Mouse (Mus musculus): ENCODE data around the gene Carm1. TPM values are rescaled to one million over a fixed set of nuclear protein-coding genes. Genes with fewer than 3 reads are reported as not detected.

Carm1 gene
- polyA plus RNA-seq, 1 experiment = 47.7 TPM

- no peak for DNase-seq
- no peaks in the 10 kb centered on the region for H3K27me3 ChIP-seq (replicated peaks; ENCODE audit: control insufficient read depth, insufficient read depth, low read length)
- TF ChIP-seq CTCF (conservative IDR thresholded peaks at IDR 0.05; ENCODE audit: insufficient read depth, insufficient read length, low read depth, low read length) (peak; percentile 45), POLR2A (IDR thresholded peaks at IDR 0.05; ENCODE audit: low read depth, low read length) (no peak)
- H3K36me3 ChIP-seq (ENCODE audit: control insufficient read depth, insufficient read depth, low read length) = no peaks in the 10 kb centered on the region
- 0 out of 2 replicates have a peak, but pooled peaks cover 3% of the 10 kb centered on the region for H3K4me1 ChIP-seq (ENCODE audit: control insufficient read depth, insufficient read depth, low read length)
- H3K27ac ChIP-seq (ENCODE audit: insufficient read depth, low read depth, low read length) = no peak overlapping the region
- H3K4me3 ChIP-seq (ENCODE audit: insufficient read depth, low read depth, low read length) = no peak overlapping the region
Measured at GRCm38 (mm10) chr9:21626571-21626970, 79.9 kb downstream of the Carm1 start.

- no peaks in the 10 kb centered on the region for H3K27me3 ChIP-seq (replicated peaks; ENCODE audit: control insufficient read depth, insufficient read depth, low read length)
- DNase-seq = no peak
- H3K4me1 ChIP-seq (ENCODE audit: control insufficient read depth, insufficient read depth, low read length) = peaks cover 3% of the 10 kb centered on the region; the same call in 1 of the 2 replicates
- no peak overlapping the region for H3K4me3 ChIP-seq (ENCODE audit: insufficient read depth, low read depth, low read length)
- TF ChIP-seq CTCF (conservative IDR thresholded peaks at IDR 0.05; ENCODE audit: insufficient read depth, insufficient read length, low read depth, low read length) = no peak
- no peak overlapping the region for H3K27ac ChIP-seq (ENCODE audit: insufficient read depth, low read depth, low read length)
- H3K36me3 ChIP-seq (ENCODE audit: control insufficient read depth, insufficient read depth, low read length) = no peaks in the 10 kb centered on the region
- 51% methylated on average over 5 of the region's 5 CpGs for WGBS
Measured at GRCm38 (mm10) chr9:21627145-21627795, 80.6 kb downstream of the Carm1 start.

GRCm38 (mm10) chr9:21630673-21631072, 84.0 kb downstream of the Carm1 start:
- 46% methylated on average over 3 of the region's 3 CpGs for WGBS
- no peaks in the 10 kb centered on the region for H3K36me3 ChIP-seq (ENCODE audit: control insufficient read depth, insufficient read depth, low read length)
- H3K27me3 ChIP-seq (replicated peaks; ENCODE audit: control insufficient read depth, insufficient read depth, low read length) = no peaks in the 10 kb centered on the region
- TF ChIP-seq CTCF (conservative IDR thresholded peaks at IDR 0.05; ENCODE audit: insufficient read depth, insufficient read length, low read depth, low read length) (peak; percentile 66), POLR2A (IDR thresholded peaks at IDR 0.05; ENCODE audit: low read depth, low read length) (no peak)
- no peak overlapping the region for H3K27ac ChIP-seq (ENCODE audit: insufficient read depth, low read depth, low read length)
- peak; percentile 71 for DNase-seq
- no peak overlapping the region for H3K4me3 ChIP-seq (ENCODE audit: insufficient read depth, low read depth, low read length)
- no peaks in the 10 kb centered on the region; the same call in 1 of the 2 replicates for H3K4me1 ChIP-seq (ENCODE audit: control insufficient read depth, insufficient read depth, low read length)

GRCm38 (mm10) chr9:21633106-21633505, 86.4 kb downstream of the Carm1 start:
- Histone ChIP-seq H3K27me3 (replicated peaks; ENCODE audit: control insufficient read depth, insufficient read depth, low read length) (no peaks in the 10 kb centered on the region), H3K4me3 (ENCODE audit: insufficient read depth, low read depth, low read length) (no peak overlapping the region), H3K4me1 (ENCODE audit: control insufficient read depth, insufficient read depth, low read length) (no peaks in the 10 kb centered on the region; the same call in 1 of the 2 replicates), H3K36me3 (ENCODE audit: control insufficient read depth, insufficient read depth, low read length) (no peaks in the 10 kb centered on the region; the same call in 1 of the 2 replicates), H3K27ac (ENCODE audit: insufficient read depth, low read depth, low read length) (no peak overlapping the region)
- WGBS = 78% methylated on average over 3 of the region's 3 CpGs
- TF ChIP-seq POLR2A (IDR thresholded peaks at IDR 0.05; ENCODE audit: low read depth, low read length) = no peak
- TF ChIP-seq CTCF (conservative IDR thresholded peaks at IDR 0.05; ENCODE audit: insufficient read depth, insufficient read length, low read depth, low read length) = no peak
- DNase-seq = no peak

GRCm38 (mm10) chr9:21635639-21636038, 88.9 kb downstream of the Carm1 start:
- Histone ChIP-seq H3K27ac (ENCODE audit: insufficient read depth, low read depth, low read length) (no peak overlapping the region), H3K27me3 (replicated peaks; ENCODE audit: control insufficient read depth, insufficient read depth, low read length) (no peaks in the 10 kb centered on the region), H3K4me1 (ENCODE audit: control insufficient read depth, insufficient read depth, low read length) (no peaks in the 10 kb centered on the region; the same call in 1 of the 2 replicates), H3K4me3 (ENCODE audit: insufficient read depth, low read depth, low read length) (no peak overlapping the region), H3K36me3 (ENCODE audit: control insufficient read depth, insufficient read depth, low read length) (no peaks in the 10 kb centered on the region; the same call in none of the 2 replicates)
- no peak for TF ChIP-seq CTCF (conservative IDR thresholded peaks at IDR 0.05; ENCODE audit: insufficient read depth, insufficient read length, low read depth, low read length)
- TF ChIP-seq POLR2A (IDR thresholded peaks at IDR 0.05; ENCODE audit: low read depth, low read length) = no peak
- WGBS = 57% methylated on average over 7 of the region's 7 CpGs
- DNase-seq = no peak

GRCm38 (mm10) chr9:21639031-21639430, 92.3 kb downstream of the Carm1 start:
- Histone ChIP-seq H3K27ac (ENCODE audit: insufficient read depth, low read depth, low read length) (no peak overlapping the region), H3K4me3 (ENCODE audit: insufficient read depth, low read depth, low read length) (no peak overlapping the region), H3K27me3 (replicated peaks; ENCODE audit: control insufficient read depth, insufficient read depth, low read length) (no peaks in the 10 kb centered on the region), H3K4me1 (ENCODE audit: control insufficient read depth, insufficient read depth, low read length) (no peaks in the 10 kb centered on the region), H3K36me3 (ENCODE audit: control insufficient read depth, insufficient read depth, low read length) (no peaks in the 10 kb centered on the region; the same call in none of the 2 replicates)
- no peak for DNase-seq
- WGBS = 94% methylated on average over 11 of the region's 11 CpGs
- TF ChIP-seq CTCF (conservative IDR thresholded peaks at IDR 0.05; ENCODE audit: insufficient read depth, insufficient read length, low read depth, low read length) = no peak
- TF ChIP-seq POLR2A (IDR thresholded peaks at IDR 0.05; ENCODE audit: low read depth, low read length) = no peak

Other genes with a start within 250 kb of the Carm1 start
- 30.6 and 36.2 TPM in 2 replicates for gene Ap1m2, start 234.6 kb upstream of the Carm1 start, polyA plus RNA-seq (2012; rRNA removed)
- 47.4 and 49.2 TPM in 2 replicates for gene Slc44a2, start 226.2 kb upstream of the Carm1 start, polyA plus RNA-seq (2012; rRNA removed)
- 31.9 and 33.0 TPM in 2 replicates for gene Ilf3, start 179.0 kb upstream of the Carm1 start, polyA plus RNA-seq (2012; rRNA removed)
- 23.7 and 25.2 TPM in 2 replicates for gene Qtrt1, start 135.1 kb upstream of the Carm1 start, polyA plus RNA-seq (2012; rRNA removed)
- 101 and 118 TPM in 2 replicates for gene Dnm2, start 122.0 kb upstream of the Carm1 start, polyA plus RNA-seq (2012; rRNA removed)
- 47.7 and 50.5 TPM in 2 replicates for gene Tmed1, start 36.6 kb upstream of the Carm1 start, polyA plus RNA-seq (2012; rRNA removed)
- 1.2 and 2.6 TPM in 2 replicates for gene AB124611, start 20.7 kb upstream of the Carm1 start, polyA plus RNA-seq (2012; rRNA removed)
- gene Timm29, start 45.8 kb downstream of the Carm1 start, polyA plus RNA-seq (2012; rRNA removed) = 33.6 and 34.0 TPM in 2 replicates
- 39.9 and 44.9 TPM in 2 replicates for gene Yipf2, start 45.9 kb downstream of the Carm1 start, polyA plus RNA-seq (2012; rRNA removed)
- gene Smarca4, start 69.3 kb downstream of the Carm1 start, polyA plus RNA-seq (2012; rRNA removed) = 24.9 and 26.9 TPM in 2 replicates
- gene Ldlr, start 176.6 kb downstream of the Carm1 start, polyA plus RNA-seq (2012; rRNA removed) = 26.9 and 28.8 TPM in 2 replicates
- 3.4 and 6.0 TPM in 2 replicates for gene Spc24, start 213.4 kb downstream of the Carm1 start, polyA plus RNA-seq (2012; rRNA removed)